Mouse (Mus musculus): Measurements from ENCODE around the gene Vmn1r17.
"Not testable (repeated sequence)": the region's sequence is repeated elsewhere in the genome, so short reads cannot be mapped to it uniquely, and the experiment has no call there.

Gene Vmn1r17

GRCm38 (mm10) chr6:57363627-57364026 is at the start of gene Vmn1r17:
Vmn1r17 (minus strand) TSS chr6:57363727.
- no peak for DNase-seq (ENCODE audit: low spot score in 2 of 2)

DNA sequence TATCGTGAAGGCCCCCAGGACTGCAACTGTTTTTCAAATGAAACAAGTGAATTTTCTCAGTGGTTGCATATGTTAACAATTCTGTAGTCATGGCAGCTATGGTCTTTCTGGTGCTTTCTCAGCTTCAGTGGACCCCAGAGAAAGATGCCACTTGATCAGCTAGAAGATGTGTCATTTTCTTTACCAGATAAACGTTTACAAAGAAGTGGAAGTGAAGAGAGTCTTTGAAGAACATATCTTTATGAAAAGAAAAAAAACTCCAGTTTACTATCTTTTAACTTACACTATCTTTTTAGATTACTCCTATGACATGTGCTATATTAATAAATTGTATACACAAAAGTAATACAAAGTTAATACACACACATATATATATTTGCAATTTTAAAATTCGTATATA is 40.0 kb upstream of the Vmn1r17 start, which contains the start of gene Vmn1r19:
TSS of gene Vmn1r19 (plus strand) at position 301 of the 400 bp plus-strand sequence.
- not testable (repeated sequence) for DNase-seq (ENCODE audit: low spot score in 2 of 2)

DNA sequence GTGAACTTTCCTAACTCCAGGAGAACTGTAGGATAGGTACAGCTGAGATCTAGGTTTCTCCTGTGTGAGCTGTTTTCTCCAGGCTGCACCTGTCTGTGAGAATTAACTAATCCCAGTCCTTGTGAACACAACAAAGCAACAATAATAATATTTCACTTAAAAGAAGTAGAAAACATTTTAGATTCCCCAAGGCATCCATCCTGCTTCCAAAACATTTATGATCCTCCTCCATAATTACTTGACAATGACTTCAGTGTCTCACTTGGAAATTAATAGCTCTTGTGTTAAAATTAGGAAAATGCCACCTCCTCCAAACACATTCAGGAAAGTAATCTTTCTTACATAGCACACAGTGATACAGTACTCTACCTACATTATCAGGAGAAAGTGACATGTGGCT is 32.2 kb upstream of the Vmn1r17 start, which contains the start of gene Vmn1r18:
TSS of gene Vmn1r18 (minus strand) at position 101 of the 400 bp plus-strand sequence.
- no peak for DNase-seq (ENCODE audit: low spot score in 2 of 2)

DNA sequence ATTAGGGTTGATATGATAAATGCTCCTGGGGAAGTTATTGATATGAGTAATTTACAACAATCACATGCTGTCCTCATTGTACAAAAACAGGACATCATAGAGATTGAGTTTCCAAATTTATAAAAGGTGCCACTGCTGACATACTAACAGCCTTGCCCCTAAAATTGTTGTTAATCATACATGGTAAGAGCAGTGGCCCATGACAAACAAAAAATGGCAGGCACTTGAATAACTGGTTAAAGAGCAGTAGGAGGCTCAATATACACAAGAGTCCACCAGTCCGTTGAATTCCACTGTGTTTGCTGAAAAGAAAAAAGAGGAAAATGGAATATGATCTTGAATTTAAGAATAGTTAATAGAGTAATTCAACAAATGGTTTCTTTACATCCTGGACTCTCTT is 4.0 kb upstream of the Vmn1r17 start:
- no peak for DNase-seq (ENCODE audit: low spot score in 2 of 2)

- not testable (repeated sequence) for DNase-seq (ENCODE audit: low spot score in 2 of 2)
Measured at GRCm38 (mm10) chr6:57365866-57366265, 2.3 kb upstream of the Vmn1r17 start.

DNA sequence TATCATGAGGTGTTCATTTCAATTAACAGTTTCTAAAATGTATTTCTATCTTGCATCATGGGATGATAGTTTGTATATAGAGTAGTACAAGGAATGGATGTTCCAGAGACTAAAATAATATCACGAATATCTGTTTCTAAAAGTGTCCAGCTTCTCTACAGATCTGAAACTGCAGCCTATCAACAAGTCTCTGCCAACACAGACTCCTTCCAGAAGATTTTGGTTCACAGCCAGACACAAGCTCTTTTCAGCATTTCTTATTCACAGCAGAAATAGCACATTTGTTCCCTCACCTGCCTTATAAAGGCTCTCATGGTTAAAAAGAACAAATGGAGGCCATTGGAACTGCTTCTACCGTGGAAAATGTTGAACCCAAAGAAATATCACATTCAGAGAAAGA is 6.7 kb downstream of the Vmn1r17 start:
- no peak for DNase-seq (ENCODE audit: low spot score in 2 of 2)

DNA sequence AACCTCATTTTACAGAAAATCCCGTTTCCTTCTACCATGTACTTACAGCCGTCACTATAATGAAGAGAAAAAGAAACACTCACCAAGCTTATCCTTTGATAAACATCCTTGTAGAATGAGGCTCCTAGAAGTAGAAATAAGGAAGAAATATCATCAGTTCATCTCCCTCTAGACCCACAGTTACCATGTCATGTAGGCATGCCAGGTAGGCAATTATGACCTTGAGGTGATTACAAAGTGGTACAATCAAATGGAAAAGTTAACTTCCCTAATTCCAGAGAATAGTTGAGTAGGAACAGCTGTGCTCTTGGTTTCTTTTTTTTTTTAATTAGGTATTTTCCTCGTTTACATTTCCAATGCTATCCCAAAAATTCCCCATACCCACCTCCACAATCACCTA is 34.1 kb downstream of the Vmn1r17 start, which contains the start of gene Vmn1r16:
TSS of gene Vmn1r16 (minus strand) at position 101 of the 400 bp plus-strand sequence.
- DNase-seq (ENCODE audit: low spot score in 2 of 2) = no peak

- DNase-seq (ENCODE audit: low spot score in 2 of 2) = no peak
Measured at GRCm38 (mm10) chr6:57326176-57326575, 37.4 kb downstream of the Vmn1r17 start.

Data from urinary bladder, postnatal 36 days (tissue).